Mouse (Mus musculus) ES-E14 (cell line): ENCODE measurements at regions not wholly inside any gene's neighbourhood (a gene's known extent, or its start where the extent isn't known, plus 50 kb on each side); places are given as distances from the start of the nearest gene placed in this dataset.

Experiments used
- DNase-seq: peaks from one replicate; pipeline ENCODE4 v3.0.0-alpha.2; 2013; ENCODE audit warnings: low read depth, low spot score
- H3K27ac ChIP-seq: 2 replicates; pipeline ENCODE4 v1.5.1; 2012; ENCODE audit warnings: low read depth, mild to moderate bottlenecking, low read length, moderate library complexity, mixed read lengths; ENCODE audit not compliant: poor library complexity, insufficient read depth, severe bottlenecking
- H3K36me3 ChIP-seq: 2 replicates; pipeline ENCODE4 v1.6.1; 2012; ENCODE audit warnings: mild to moderate bottlenecking, low read length, moderate library complexity, mixed read lengths; ENCODE audit not compliant: control insufficient read depth, poor library complexity, insufficient read depth, severe bottlenecking
- H3K4me1 ChIP-seq, 2 experiments: fragments of 150-350 bp in 1 of 2; sonication (generic) in 1 of 2; 2 replicates each; pipeline ENCODE4 v1.6.1; 2012; ENCODE audit warnings: low read length in 2 of 2, mild to moderate bottlenecking in 1 of 2, mixed read lengths in 1 of 2; ENCODE audit not compliant: control insufficient read depth in 2 of 2, insufficient read depth in 2 of 2, poor library complexity in 1 of 2
- H3K4me3 ChIP-seq, 2 experiments: fragments of 150-350 bp in 1 of 2; sonication (generic) in 1 of 2; 2 replicates each; pipeline ENCODE4 v1.5.1; 2012; ENCODE audit warnings: low read length in 2 of 2, low read depth in 1 of 2, mild to moderate bottlenecking in 1 of 2, mixed read lengths in 1 of 2; ENCODE audit not compliant: insufficient read depth in 1 of 2, poor library complexity in 1 of 2, severe bottlenecking in 1 of 2
- H3K9ac ChIP-seq: 2 replicates; pipeline ENCODE4 v1.6.1; 2012; ENCODE audit warnings: low read depth, mild to moderate bottlenecking, low read length, mixed read lengths; ENCODE audit not compliant: poor library complexity, insufficient read depth, severe bottlenecking
- H3K9me3 ChIP-seq: fragments of 150-350 bp; sonication (generic); 2 replicates; pipeline ENCODE4 v1.6.1; 2012; ENCODE audit warnings: low read depth, mild to moderate bottlenecking, low read length; ENCODE audit not compliant: control insufficient read depth, insufficient read depth
- CHD2 ChIP-seq: IDR thresholded peaks from 2 replicates; pipeline ENCODE4 v1.6.1; 2014; ENCODE audit warnings: mild to moderate bottlenecking, low read depth, low read length, inconsistent platforms
- HCFC1 ChIP-seq: IDR thresholded peaks from 2 replicates; pipeline ENCODE4 v1.6.1; 2012; ENCODE audit warnings: low read length, inconsistent platforms, borderline replicate concordance; ENCODE audit not compliant: insufficient read depth
- MAFK ChIP-seq: IDR thresholded peaks from 2 replicates; pipeline ENCODE4 v1.6.1; 2014; ENCODE audit warnings: mild to moderate bottlenecking, low read depth, low read length, inconsistent platforms; ENCODE audit not compliant: insufficient read depth
- ZC3H11A ChIP-seq: IDR thresholded peaks from 2 replicates; pipeline ENCODE4 v1.6.1; 2012; ENCODE audit warnings: low read depth, mild to moderate bottlenecking, inconsistent platforms, low read length, borderline replicate concordance
- ZNF384 ChIP-seq: IDR thresholded peaks from 2 replicates; pipeline ENCODE4 v1.6.1; 2012; ENCODE audit warnings: low read depth, low read length, inconsistent platforms
- in situ Hi-C, 2 experiments: fragments of 600-800 bp; cut with MboI; formaldehyde crosslinking; loops; one replicate each; pipeline ENCODE4 v1.15.1; 2025; ENCODE audit warnings: low sequenced_read_pairs in 2 of 2, inconsistent platforms in 1 of 2; ENCODE audit not compliant: unreplicated experiment in 2 of 2

DNA sequence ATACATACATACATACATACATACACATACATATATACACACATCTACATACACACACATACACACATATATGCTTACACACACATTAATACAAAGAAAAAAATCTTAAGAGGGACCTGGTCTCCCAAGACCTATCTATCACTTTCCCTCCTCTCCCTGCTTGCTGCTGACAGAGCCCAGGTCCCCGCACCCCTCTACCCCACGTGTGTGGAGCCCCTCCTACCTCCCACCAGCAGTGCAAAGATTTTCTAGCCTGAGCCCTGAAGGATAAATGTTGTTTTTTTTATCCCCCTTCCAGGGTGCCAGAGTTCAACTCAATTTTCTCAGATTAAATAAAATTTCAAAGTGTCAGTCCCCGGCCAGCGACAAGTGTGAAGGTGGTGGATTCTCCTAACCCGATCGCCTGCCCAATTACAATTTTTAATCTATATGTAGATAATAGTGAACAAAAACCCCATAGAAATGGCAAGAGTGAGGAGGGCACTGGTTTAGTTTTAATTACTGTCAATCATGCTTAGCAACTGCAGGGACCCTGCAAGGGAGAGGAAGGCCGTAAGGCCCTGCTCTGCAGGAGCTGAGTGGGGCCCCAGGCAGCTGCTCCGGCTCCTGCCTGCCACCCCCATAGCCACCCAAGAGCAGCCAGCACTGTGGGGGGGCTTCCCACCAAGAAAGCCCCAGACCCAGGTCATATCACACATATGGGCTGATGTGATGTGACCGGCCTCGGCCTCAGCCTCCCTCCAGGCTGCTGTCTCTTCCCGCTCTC lies 85.7 kb downstream of the Cryba4 start:
- H3K9ac ChIP-seq = no peak overlapping the region
- H3K9me3 ChIP-seq = no peaks in the 10 kb centered on the region
- H3K27ac ChIP-seq = no peak overlapping the region
- no peaks in the 10 kb centered on the region for H3K36me3 ChIP-seq
- H3K4me3 ChIP-seq = no peak overlapping the region
- in situ Hi-C loops = no loop called here
- no peak for DNase-seq
- H3K4me1 ChIP-seq = peaks cover 0 to 1% of the 10 kb centered on the region in 2 experiments; a peak in 1 of 4 replicates
- no peak for TF ChIP-seq HCFC1
- no peak for TF ChIP-seq CHD2
- no peak for TF ChIP-seq ZC3H11A
- TF ChIP-seq ZNF384 = no peak
- TF ChIP-seq MAFK = no peak

DNA sequence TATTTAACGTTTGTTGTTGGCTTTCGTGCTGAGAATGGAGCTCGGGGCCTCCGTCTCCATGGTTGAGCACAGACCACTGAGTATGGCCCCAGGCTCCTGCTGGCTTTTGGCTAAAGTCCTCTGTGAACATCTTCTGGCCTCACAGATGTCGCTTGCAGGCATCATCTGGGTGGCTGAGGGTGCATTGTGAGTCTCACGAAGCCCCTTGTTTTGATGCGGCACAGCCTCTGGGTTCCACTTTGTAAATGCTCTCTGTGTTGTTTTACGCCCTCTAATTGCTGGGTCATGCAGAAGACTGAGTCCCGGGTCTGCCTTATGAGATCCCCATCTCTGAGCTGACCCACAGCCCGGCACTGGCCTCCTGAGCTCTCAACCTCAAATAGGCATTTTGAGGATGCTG lies 84.5 kb downstream of the Cryba4 start:
- in situ Hi-C loops = no loop called here
- DNase-seq = no peak
- Histone ChIP-seq H3K36me3 (no peaks in the 10 kb centered on the region), H3K4me1 (no peaks in the 10 kb centered on the region), H3K27ac (no peak overlapping the region), H3K4me3 (no peak overlapping the region), H3K9ac (no peak overlapping the region), H3K9me3 (no peaks in the 10 kb centered on the region)
- TF ChIP-seq CHD2 (no peak), ZC3H11A (no peak), ZNF384 (no peak), MAFK (no peak), HCFC1 (no peak)

DNA sequence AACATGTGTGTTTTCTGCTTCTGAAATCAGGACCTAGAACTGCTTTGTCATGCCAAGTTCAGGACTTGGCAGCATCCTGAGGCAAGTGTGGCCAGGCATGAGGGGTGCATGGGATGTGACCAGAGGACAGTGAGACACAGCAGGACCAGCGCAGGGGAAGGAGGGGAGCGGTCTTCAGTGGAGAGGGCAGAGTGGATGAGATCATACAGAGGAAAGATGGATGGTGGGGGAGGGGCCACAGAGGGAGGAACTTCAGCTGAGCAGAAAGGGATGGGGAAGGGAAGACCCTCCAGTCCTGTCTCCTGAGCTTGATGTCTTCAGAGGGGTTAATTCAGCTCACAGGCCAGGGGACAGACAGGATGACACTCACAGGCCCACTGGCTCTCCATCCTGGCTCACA lies 81.0 kb downstream of the Cryba4 start:
- TF ChIP-seq CHD2 = no peak
- no peak for TF ChIP-seq ZNF384
- no peak for TF ChIP-seq MAFK
- no peak for TF ChIP-seq HCFC1
- no peak for TF ChIP-seq ZC3H11A
- H3K9me3 ChIP-seq = no peaks in the 10 kb centered on the region
- no peak overlapping the region for H3K4me3 ChIP-seq
- H3K4me1 ChIP-seq = no peaks in the 10 kb centered on the region
- DNase-seq = no peak
- no peak overlapping the region for H3K27ac ChIP-seq
- no peak overlapping the region for H3K9ac ChIP-seq
- H3K36me3 ChIP-seq = no peaks in the 10 kb centered on the region
- in situ Hi-C loops = no loop called here

DNA sequence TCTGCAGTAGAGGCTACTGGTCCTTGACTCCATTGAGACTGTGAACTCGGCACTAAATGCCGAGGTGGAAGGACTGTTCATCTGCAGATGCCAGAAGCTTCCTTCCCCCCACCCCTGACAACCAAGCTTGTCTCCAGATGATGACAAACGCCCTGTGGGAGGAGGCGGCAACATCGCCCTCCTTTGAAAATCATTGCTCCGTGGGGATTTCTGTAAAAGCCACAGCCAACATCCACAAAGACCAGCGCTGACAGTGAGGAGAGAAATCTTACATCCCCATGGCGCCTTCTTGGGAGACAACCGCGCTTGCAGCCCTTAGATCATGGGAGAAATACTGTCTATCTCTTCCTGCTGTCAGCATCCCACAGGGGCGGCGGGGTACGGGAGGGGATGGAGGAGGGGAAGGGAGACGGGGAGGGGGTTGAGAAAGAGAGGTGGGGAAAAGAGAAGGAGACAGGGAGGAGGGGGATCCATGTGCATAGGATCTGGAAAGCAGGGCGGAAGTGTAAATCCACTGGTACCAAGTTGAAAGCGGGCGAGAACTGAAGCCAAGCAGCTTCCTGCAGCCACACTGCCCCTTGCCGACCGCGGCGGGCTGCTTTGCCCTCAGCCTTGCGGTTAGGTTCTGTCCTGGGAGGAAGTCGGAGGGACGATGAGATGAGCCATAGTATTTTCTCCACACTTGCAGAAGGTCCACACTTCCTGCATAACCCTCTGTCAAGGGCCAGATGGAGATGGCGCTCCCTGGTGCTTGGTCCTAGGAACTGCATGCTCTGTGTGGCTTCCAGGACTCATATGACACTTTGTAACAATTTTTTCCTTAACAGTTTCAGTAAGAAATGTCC lies 72.9 kb downstream of the Cryba4 start:
- Histone ChIP-seq H3K9me3 (no peaks in the 10 kb centered on the region), H3K27ac (no peak overlapping the region), H3K9ac (peak overlapping the region; percentile 70), H3K4me3 (peak overlapping the region; percentile 63 to 65), H3K4me1 (peaks cover 2 to 6% of the 10 kb centered on the region in 2 experiments; a peak in 2 of 4 replicates), H3K36me3 (no peaks in the 10 kb centered on the region)
- DNase-seq = peak; percentile 68
- in situ Hi-C loops = no loop called here
- TF ChIP-seq ZNF384 (no peak), ZC3H11A (0 out of 2 replicates have a peak, but pooled peaks have one; percentile 40)
